Mouse (Mus musculus): ENCODE data around the gene Epyc.
"Not testable (repeated sequence)": the region's sequence is repeated elsewhere in the genome, so short reads cannot be mapped to it uniquely, and the experiment has no call there.

Epyc gene

DNA sequence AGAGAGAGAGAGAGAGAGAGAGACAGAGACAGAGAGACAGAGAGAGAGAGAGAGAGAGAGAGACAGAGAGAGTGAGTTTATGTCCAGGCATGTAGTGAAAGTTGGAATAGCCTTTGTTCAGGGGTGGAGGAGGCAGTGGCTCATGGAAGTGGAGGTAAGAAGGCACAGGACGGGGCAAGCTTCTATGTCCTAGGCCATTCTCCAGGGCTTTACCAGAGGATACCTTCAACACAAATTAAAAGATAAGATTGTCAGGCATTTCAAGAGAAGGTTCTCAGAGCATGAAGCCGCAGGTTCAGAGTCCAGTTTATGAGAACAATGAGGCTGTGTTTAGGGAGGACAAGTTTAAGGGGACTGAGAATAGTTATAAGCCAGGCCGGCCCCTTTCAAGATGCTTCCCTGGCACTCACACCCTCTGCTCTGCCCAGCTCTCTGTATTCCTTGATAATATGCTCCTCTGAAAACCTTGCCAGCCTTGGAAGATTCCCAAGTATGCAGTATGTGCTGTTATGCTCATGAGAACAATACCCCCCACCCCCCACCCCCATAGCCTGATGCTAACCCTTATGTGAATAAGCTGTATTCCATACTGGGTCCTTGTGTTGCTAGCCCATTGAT lies 71.5 kb downstream of the Epyc start:
- DNase-seq = no peak

DNA sequence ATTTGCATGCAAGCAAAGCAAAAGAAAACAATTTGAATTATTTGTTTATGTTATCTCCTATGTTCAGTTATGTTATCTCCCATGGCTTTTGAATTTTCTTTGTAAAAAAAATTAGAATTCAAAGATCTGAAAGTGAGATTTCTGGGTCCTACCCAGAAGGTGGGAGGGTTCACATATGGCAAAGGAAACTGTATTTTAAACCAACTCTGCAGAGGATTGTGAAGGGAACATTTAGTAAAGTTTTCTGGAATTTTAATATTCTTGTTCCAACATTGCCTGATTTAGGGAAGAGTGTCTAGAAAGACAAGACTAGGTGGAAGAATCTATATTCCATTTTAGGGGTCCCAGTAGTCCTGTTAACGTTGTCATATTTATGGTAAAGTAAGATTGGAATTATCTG lies 73.4 kb downstream of the Epyc start:
- DNase-seq = no peak

GRCm38 (mm10) chr10:97718021-97718420 lies 74.2 kb downstream of the Epyc start:
- DNase-seq = no peak

DNA sequence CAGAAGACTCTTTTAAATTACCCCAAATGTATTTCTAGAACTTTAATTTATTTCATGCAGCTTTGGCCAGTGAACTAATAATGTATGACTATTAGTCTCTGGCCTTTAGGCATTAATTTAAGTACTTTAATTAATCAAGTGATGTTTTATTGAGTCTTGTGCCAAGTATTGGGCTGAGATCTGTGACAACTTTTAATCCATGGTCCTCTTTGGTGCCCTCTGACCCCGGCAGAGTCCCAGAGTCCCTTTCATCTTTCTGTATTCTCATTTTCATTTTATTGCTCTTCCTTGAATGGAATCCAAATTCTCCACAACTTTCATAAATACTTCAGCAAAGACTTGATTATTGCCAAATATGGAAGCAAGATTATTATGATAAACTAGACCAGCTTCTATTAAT lies 76.8 kb downstream of the Epyc start:
- no peak for DNase-seq

DNA sequence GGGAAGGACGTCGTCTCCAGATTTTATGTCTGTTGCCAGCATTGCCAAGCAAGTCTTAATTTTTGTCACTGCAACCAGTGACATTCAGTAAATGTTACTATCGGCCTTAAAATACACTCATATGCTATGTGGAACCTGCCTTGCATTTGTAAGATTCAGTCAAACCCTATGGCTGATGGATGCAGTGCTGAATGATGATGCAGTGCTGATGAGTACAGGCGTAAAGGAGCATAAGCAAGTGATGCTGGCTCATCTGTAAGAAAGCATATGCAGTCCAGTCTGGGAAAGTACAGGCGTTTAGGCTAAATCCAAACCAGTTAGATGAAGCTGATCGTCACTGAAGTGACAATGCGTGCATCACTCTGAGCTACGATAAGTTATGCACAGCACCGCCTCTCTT lies 78.8 kb downstream of the Epyc start:
- no peak for DNase-seq

DNA sequence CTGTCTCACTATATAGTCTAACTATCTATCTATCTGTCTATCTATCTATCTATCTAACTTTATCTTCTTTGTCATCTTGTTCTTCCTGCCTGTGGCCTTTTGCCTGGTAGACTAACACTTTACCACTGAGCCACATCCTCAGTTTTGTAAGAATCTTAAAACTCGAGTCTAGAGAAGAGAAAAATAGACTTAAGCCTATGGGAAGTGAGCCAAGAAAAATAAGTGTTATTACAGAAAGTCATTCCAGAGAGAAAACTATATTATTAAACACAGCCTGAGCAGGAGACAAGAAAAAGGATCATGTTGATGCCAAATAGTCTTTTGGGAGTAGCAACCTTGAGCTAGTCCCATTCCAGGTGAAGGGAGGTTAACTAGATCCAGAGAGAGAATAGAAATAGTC lies 82.1 kb downstream of the Epyc start:
- DNase-seq = no peak

DNA sequence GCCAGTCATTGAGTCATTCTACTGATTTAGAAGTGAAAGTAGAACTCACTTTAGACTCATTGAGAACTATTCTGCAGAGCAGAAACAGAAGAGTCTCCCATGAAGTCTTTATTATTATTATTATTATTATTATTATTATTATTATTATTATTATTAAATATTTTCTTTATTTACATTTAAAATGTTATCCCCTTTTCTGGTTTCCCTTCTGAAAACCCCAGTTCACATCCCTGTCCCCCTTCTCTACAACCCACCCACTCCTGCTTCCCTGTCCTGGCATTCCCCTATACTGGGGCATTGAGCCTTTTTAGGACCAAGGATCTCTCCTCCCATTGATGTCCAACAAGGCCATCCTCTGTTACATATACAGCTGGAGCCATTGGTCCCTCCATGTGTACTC lies 82.8 kb downstream of the Epyc start, which contains the start of gene C030005K15Rik:
Gene C030005K15Rik (minus strand): TSS at position 101 of the 400 bp plus-strand sequence.
- DNase-seq = not testable (repeated sequence)
